In the genomic region with DNA sequence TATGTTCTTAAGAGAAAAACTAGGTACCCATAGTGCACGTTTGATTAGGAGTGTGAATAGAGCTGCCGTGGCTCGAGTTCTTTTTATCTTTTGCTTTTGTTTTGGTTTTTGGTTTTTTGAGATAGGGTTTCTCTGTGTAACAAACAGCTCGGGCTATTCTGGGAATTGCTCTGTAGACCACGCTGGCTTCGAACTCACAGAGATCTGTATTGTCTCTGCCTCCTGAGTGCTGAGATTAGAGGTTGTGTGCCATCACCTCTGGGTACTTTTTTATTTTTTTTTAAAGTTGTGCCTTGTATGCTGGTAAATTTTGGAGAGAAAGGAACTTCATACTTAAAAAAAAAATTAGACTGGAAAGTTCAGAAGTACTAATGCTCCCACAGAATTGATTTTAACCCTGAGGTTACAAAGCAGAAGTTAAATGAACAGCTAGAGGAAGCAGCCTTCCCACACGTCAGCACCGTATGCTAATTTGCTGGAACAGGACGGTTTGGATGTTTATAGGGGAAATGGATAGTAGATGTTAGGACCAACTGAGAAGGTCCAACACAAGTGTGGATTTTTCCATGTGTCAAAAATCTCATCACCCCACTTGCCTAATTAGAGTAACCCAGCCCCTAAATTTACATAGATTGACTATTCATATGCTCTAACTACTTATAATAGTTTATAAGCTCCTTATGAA, we compare ENCODE assay signal across 9 mouse cellular contexts. TPM values are rescaled to one million over a fixed set of nuclear protein-coding genes. Genes with fewer than 3 reads are reported as not detected.
DNase-seq lines count a peak whose midpoint lies in the region; ATAC-seq and TF ChIP-seq lines count a peak whose summit lies in the region.
"Had no signal": no experiment of that assay in that cellular context is flagged by ENCODE, and none has a peak within 500 bp of the region (broad histone marks: within the 10 kb centered on the region; RNA-seq: fewer than 3 reads in every experiment).

No protein-coding gene starts in this region.

- H3K4me2 ChIP-seq in heart, embryonic 12.5 days: peak overlapping the region; percentile 91
- H3K4me2 ChIP-seq in hindbrain, postnatal 0 days (ENCODE audit: low read depth, low read length): peak overlapping the region; percentile 83
- H3K4me2 ChIP-seq in midbrain, embryonic 12.5 days (replicated peaks): peak overlapping the region; percentile 91

- H3K27me3 ChIP-seq in heart, embryonic 12.5 days (replicated peaks): no peaks in the 10 kb centered on the region
- no peaks in the 10 kb centered on the region for H3K27me3 ChIP-seq in hindbrain, postnatal 0 days (ENCODE audit: insufficient read depth, low read length)
- H3K27me3 ChIP-seq in midbrain, embryonic 12.5 days: peaks cover 4% of the 10 kb centered on the region
- H3K27me3 ChIP-seq: Patski had no signal

- no peak for DNase-seq in heart, adult 9 months (ENCODE audit: low spot score in 2 of 2)
- DNase-seq in R1 (ENCODE audit: low read depth, low spot score): peak; percentile 17
- no peak for DNase-seq in hindbrain, postnatal 0 days (ENCODE audit: low spot score)
- DNase-seq in right cerebral cortex, postnatal 14 days: no peak
- DNase-seq in embryo, embryonic 10 days (ENCODE audit: low spot score): no peak
- no peak for DNase-seq in frontal cortex, postnatal 25 days (ENCODE audit: low spot score in 2 of 2)

- H3K27ac ChIP-seq in heart, embryonic 12.5 days (ENCODE audit: poor library complexity, severe bottlenecking): no peak overlapping the region
- no peak overlapping the region for H3K27ac ChIP-seq in hindbrain, postnatal 0 days
- H3K27ac ChIP-seq in midbrain, embryonic 12.5 days (replicated peaks): 0 out of 2 replicates have a peak overlapping the region, but pooled peaks have one; percentile 97

- peaks cover 32% of the 10 kb centered on the region for H3K4me1 ChIP-seq in heart, embryonic 12.5 days (replicated peaks)
- H3K4me1 ChIP-seq in hindbrain, postnatal 0 days (ENCODE audit: insufficient read depth, low read length): peaks cover 14% of the 10 kb centered on the region; the same call in 1 of the 2 replicates
- H3K4me1 ChIP-seq in midbrain, embryonic 12.5 days: peaks cover 51% of the 10 kb centered on the region

- ATAC-seq in heart, embryonic 12.5 days (ENCODE audit: insufficient number of reproducible peaks, low FRiP score): no peak
- no peak for ATAC-seq in hindbrain, postnatal 0 days
- ATAC-seq in midbrain, embryonic 12.5 days (ENCODE audit: low FRiP score, low read depth): no peak
- ATAC-seq: Patski had no signal

- peak overlapping the region; percentile 98 for H3K4me3 ChIP-seq in heart, embryonic 12.5 days
- peak overlapping the region; percentile 91 for H3K4me3 ChIP-seq in hindbrain, postnatal 0 days (ENCODE audit: low read length)
- peak overlapping the region; percentile 95 for H3K4me3 ChIP-seq in midbrain, embryonic 12.5 days

- peak overlapping the region; percentile 97 for H3K9ac ChIP-seq in heart, embryonic 12.5 days
- H3K9ac ChIP-seq in hindbrain, postnatal 0 days (replicated peaks; ENCODE audit: low read length): peak overlapping the region; percentile 83; the same call in 1 of the 2 replicates
- H3K9ac ChIP-seq in midbrain, embryonic 12.5 days (replicated peaks): peak overlapping the region; percentile 93

- 32% methylated on average over 9 of the region's 9 CpGs for WGBS in heart, embryonic 12.5 days
- 32% methylated on average over 9 of the region's 9 CpGs for WGBS in hindbrain, postnatal 0 days
- WGBS in midbrain, embryonic 12.5 days: 43% methylated on average over 9 of the region's 9 CpGs

- no peaks in the 10 kb centered on the region for H3K9me3 ChIP-seq in heart, embryonic 12.5 days (replicated peaks)
- H3K9me3 ChIP-seq in hindbrain, postnatal 0 days (ENCODE audit: low read length): no peaks in the 10 kb centered on the region
- no peaks in the 10 kb centered on the region for H3K9me3 ChIP-seq in midbrain, embryonic 12.5 days

- no peak for TF ChIP-seq CTCF in hindbrain, postnatal 0 days (IDR thresholded peaks at IDR 0.05; ENCODE audit: low read depth)

- peaks cover 9% of the 10 kb centered on the region; the same call in 1 of the 2 replicates for H3K36me3 ChIP-seq in heart, embryonic 12.5 days
- H3K36me3 ChIP-seq in hindbrain, postnatal 0 days (ENCODE audit: insufficient read depth, low read length): no peaks in the 10 kb centered on the region
- no peaks in the 10 kb centered on the region for H3K36me3 ChIP-seq in midbrain, embryonic 12.5 days

RNA-seq across cellular contexts. Expression of a gene that starts 2.5 kb away (rescaled TPM):
- 16.8 and 17.4 TPM in 2 replicates for polyA plus RNA-seq in heart, embryonic 12.5 days (2016; fragmentation: Nextera tagmentation; extraction: Ambion mirVana)
- 33.2 and 44.7 TPM in 2 replicates for total RNA-seq in hindbrain, postnatal 0 days (2014; rRNA removed)
- 26.3 and 30.2 TPM in 2 replicates for polyA plus RNA-seq in hindbrain, postnatal 0 days (2015; fragmentation: Nextera tagmentation; extraction: Ambion mirVana)
- polyA plus RNA-seq in midbrain, embryonic 12.5 days (2016; fragmentation: Nextera tagmentation; extraction: Ambion mirVana): 28.3 and 30.0 TPM in 2 replicates

RNA-seq across cellular contexts. Expression of a gene that starts 24.3 kb away (rescaled TPM):
- 9.0 and 10.2 TPM in 2 replicates for polyA plus RNA-seq in heart, embryonic 12.5 days (2016; fragmentation: Nextera tagmentation; extraction: Ambion mirVana)
- total RNA-seq in hindbrain, postnatal 0 days (2014; rRNA removed): 33.2 and 43.7 TPM in 2 replicates
- polyA plus RNA-seq in hindbrain, postnatal 0 days (2015; fragmentation: Nextera tagmentation; extraction: Ambion mirVana): 33.7 and 33.9 TPM in 2 replicates
- 42.4 and 42.7 TPM in 2 replicates for polyA plus RNA-seq in midbrain, embryonic 12.5 days (2016; fragmentation: Nextera tagmentation; extraction: Ambion mirVana)

RNA-seq across cellular contexts. Expression of a gene that starts 58.9 kb away (rescaled TPM):
- 5.4 and 5.8 TPM in 2 replicates for polyA plus RNA-seq in heart, embryonic 12.5 days (2016; fragmentation: Nextera tagmentation; extraction: Ambion mirVana)
- 6.3 and 7.0 TPM in 2 replicates for total RNA-seq in hindbrain, postnatal 0 days (2014; rRNA removed)
- polyA plus RNA-seq in hindbrain, postnatal 0 days (2015; fragmentation: Nextera tagmentation; extraction: Ambion mirVana): 4.2 and 4.8 TPM in 2 replicates
- polyA plus RNA-seq in midbrain, embryonic 12.5 days (2016; fragmentation: Nextera tagmentation; extraction: Ambion mirVana): 3.6 and 3.9 TPM in 2 replicates
